Mouse (Mus musculus) layer of hippocampus, adult 11-12 months (tissue): Measurements from ENCODE around the gene Tspan7.
A peak's percentile ranks its signal among the peaks of the same experiment; 100 is the strongest.

Source experiments
- DNase-seq: peaks from one replicate; pipeline ENCODE4 v3.0.0; 2022; ENCODE audit warnings: low spot score

Tspan7 gene

GRCm38 (mm10) chrX:10549708-10550107, 64.8 kb downstream of the Tspan7 start:
- DNase-seq = no peak

- no peak for DNase-seq
Observed at GRCm38 (mm10) chrX:10556899-10557298, 71.9 kb downstream of the Tspan7 start.

GRCm38 (mm10) chrX:10557596-10557995, 72.6 kb downstream of the Tspan7 start:
- DNase-seq = no peak

- no peak for DNase-seq
Observed at GRCm38 (mm10) chrX:10558625-10559024, 73.7 kb downstream of the Tspan7 start.

- no peak for DNase-seq
Observed at GRCm38 (mm10) chrX:10565811-10566210, 80.9 kb downstream of the Tspan7 start.

- DNase-seq = peak; percentile 37
Observed at GRCm38 (mm10) chrX:10574523-10574922, 89.6 kb downstream of the Tspan7 start.

GRCm38 (mm10) chrX:10575406-10575805, 90.4 kb downstream of the Tspan7 start:
- DNase-seq = peak; percentile 12

GRCm38 (mm10) chrX:10576349-10576748, 91.4 kb downstream of the Tspan7 start:
- no peak for DNase-seq

- DNase-seq = peak; percentile 14
Observed at GRCm38 (mm10) chrX:10577356-10577755, 92.4 kb downstream of the Tspan7 start.

- DNase-seq = no peak
Observed at GRCm38 (mm10) chrX:10582731-10583130, 97.8 kb downstream of the Tspan7 start.

- DNase-seq = peak; percentile 11
Observed at GRCm38 (mm10) chrX:10592244-10592643, 107.3 kb downstream of the Tspan7 start.

- no peak for DNase-seq
Observed at GRCm38 (mm10) chrX:10593561-10593960, 108.6 kb downstream of the Tspan7 start.

GRCm38 (mm10) chrX:10617119-10617518, 132.2 kb downstream of the Tspan7 start:
- DNase-seq = peak; percentile 8

- no peak for DNase-seq
Observed at GRCm38 (mm10) chrX:10641062-10641461, 156.1 kb downstream of the Tspan7 start.
